Mouse (Mus musculus) liver, embryonic 14.5 days (tissue): ENCODE data around the gene Secisbp2. TPM values are rescaled to one million over a fixed set of nuclear protein-coding genes. Genes with fewer than 3 reads are reported as not detected.

Source experiments
- ATAC-seq: fragments of 200-750 bp; cut with Nextera tagmentation; 2 replicates; pipeline ENCODE4 v1.8.0; 2017; ENCODE audit warnings: moderate number of reproducible peaks, mild to moderate bottlenecking, moderate library complexity; ENCODE audit not compliant: insufficient read depth
- DNase-seq, 3 experiments: peaks; one replicate each; pipeline ENCODE4 v3.0.0-alpha.2; 2012 to 2013; ENCODE audit warnings: low read depth in 3 of 3, low spot score in 3 of 3
- H3K27ac ChIP-seq: fragments of 300-500 bp; sonication (generic); 2 replicates; pipeline ENCODE4 v1.5.1; 2014; ENCODE audit warnings: moderate library complexity, mild to moderate bottlenecking, control low read depth, inconsistent platforms
- H3K27me3 ChIP-seq: fragments of 300-500 bp; sonication (generic); 2 replicates; pipeline ENCODE4 v1.6.1; 2014; ENCODE audit warnings: mild to moderate bottlenecking, low read length, moderate library complexity; ENCODE audit not compliant: control insufficient read depth, insufficient read depth
- H3K36me3 ChIP-seq: fragments of 300-500 bp; sonication (generic); replicated peaks from 2 replicates; pipeline ENCODE4 v1.6.1; 2014; ENCODE audit warnings: low read depth; ENCODE audit not compliant: control insufficient read depth, insufficient read depth
- H3K4me1 ChIP-seq, 2 experiments: fragments of 200-500 bp in 1 of 2; fragments of 300-500 bp in 1 of 2; sonication (generic) in 1 of 2; replicated peaks; 2 replicates each; pipeline ENCODE4 v1.6.1; 2012 to 2014; ENCODE audit warnings: antibody characterized with exemption in 1 of 2, inconsistent platforms in 1 of 2, low read length in 1 of 2; ENCODE audit not compliant: control insufficient read depth in 2 of 2, insufficient read depth in 2 of 2
- H3K4me2 ChIP-seq: fragments of 300-500 bp; sonication (generic); 2 replicates; pipeline ENCODE4 v1.6.1; 2014; ENCODE audit warnings: low read depth, mild to moderate bottlenecking, control low read depth, moderate library complexity
- H3K4me3 ChIP-seq, 2 experiments: fragments of 200-500 bp in 1 of 2; fragments of 300-500 bp in 1 of 2; sonication (generic) in 1 of 2; 2 replicates each; pipeline ENCODE4 v1.5.1; 2012 to 2014; ENCODE audit warnings: low read depth in 2 of 2, low read length in 2 of 2, mild to moderate bottlenecking in 2 of 2, control low read depth in 1 of 2, inconsistent platforms in 1 of 2, moderate library complexity in 1 of 2; ENCODE audit not compliant: insufficient read depth in 1 of 2
- H3K9ac ChIP-seq: fragments of 300-500 bp; sonication (generic); replicated peaks from 2 replicates; pipeline ENCODE4 v1.6.1; 2014; ENCODE audit warnings: mild to moderate bottlenecking, control low read depth, moderate library complexity
- H3K9me3 ChIP-seq: fragments of 300-500 bp; sonication (generic); 2 replicates; pipeline ENCODE4 v1.6.1; 2016; ENCODE audit warnings: low read length, mixed read lengths; ENCODE audit not compliant: control insufficient read depth
- CTCF ChIP-seq: IDR thresholded peaks from 2 replicates; pipeline ENCODE4 v1.5.1; 2016; ENCODE audit warnings: antibody characterized with exemption, low read depth, control low read depth
- EP300 ChIP-seq: IDR thresholded peaks from 2 replicates; pipeline ENCODE4 v1.6.1; 2016; ENCODE audit warnings: antibody characterized with exemption, low read depth
- WGBS: fragments of 180-500 bp; shearing (Covaris S2); extraction: QIAGEN DNeasy Blood & Tissue Kit; methylation state at CpG from one replicate; pipeline ENCODE4 v1.1.7; 2014; ENCODE audit not compliant: insufficient replicate concordance; 5-methylcytosine and 5-hydroxymethylcytosine counted together
- polyA plus RNA-seq, 2 experiments: library from polyadenylated mRNA; depleted of rRNA in 1 of 2; stranded (reverse) in 1 of 2; unstranded in 1 of 2; fragments of >200 nt; fragmentation: Nextera tagmentation in 1 of 2; extraction: Ambion mirVana in 1 of 2; gene quantifications; 2 replicates each; pipeline versions ENCODE4 v1.2.1 to v1.2.3; 2012 to 2014

The Secisbp2 gene
- polyA plus RNA-seq, 2 experiments: 11.8 to 12.2 TPM

DNA sequence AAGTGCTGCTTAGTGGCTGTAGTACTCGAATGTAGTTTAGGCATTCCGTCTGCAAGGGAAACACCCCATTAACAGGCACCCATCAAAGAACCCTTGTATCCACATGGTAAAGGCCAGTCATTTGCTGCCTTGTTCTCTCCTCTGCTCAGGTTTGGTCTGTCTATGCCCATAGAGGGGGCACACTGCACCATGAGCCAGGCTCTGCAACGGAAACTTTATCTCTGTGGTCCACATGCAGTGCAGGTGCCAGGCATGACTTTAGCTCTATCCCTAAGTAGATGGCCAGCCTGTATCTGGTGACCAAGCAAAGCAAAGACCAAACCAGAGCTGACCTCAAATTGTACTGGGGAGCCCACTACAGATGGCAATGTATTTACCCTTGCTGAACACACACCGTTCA is 69.1 kb downstream of the Secisbp2 start:
- no peak overlapping the region for H3K4me2 ChIP-seq
- H3K4me1 ChIP-seq: no peaks in the 10 kb centered on the region
- H3K36me3 ChIP-seq: no peaks in the 10 kb centered on the region
- no peak overlapping the region for H3K27ac ChIP-seq
- H3K27me3 ChIP-seq: no peaks in the 10 kb centered on the region
- ATAC-seq: no peak
- TF ChIP-seq CTCF (no peak), EP300 (no peak)
- no peak for DNase-seq
- H3K4me3 ChIP-seq: no peak overlapping the region
- no peak overlapping the region for H3K9ac ChIP-seq
- 74% methylated on average over 4 of the region's 4 CpGs for WGBS
- H3K9me3 ChIP-seq: no peaks in the 10 kb centered on the region

DNA sequence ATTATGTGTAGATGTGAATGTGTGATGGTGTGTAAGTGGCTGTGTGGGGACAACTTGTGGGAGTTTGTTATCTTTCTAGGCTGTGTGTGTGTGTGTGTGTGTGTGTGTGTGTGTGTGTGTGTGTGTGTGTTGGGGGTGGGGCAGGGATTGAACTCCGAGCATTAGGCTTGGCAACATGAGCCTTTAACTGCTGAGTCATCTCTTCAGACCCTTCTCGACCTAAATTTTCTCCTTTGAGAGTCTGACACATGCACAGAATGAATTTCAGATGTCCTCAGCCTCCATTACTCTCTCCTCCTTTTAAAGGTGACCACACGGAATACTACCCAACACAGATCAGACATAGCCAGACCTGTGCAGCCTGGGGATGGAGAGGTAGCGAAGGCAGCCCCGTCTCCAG is 71.6 kb downstream of the Secisbp2 start:
- 67% methylated on average over 5 of the region's 5 CpGs for WGBS
- Histone ChIP-seq H3K36me3 (no peaks in the 10 kb centered on the region), H3K27me3 (no peaks in the 10 kb centered on the region), H3K4me1 (peaks cover 0 to 9% of the 10 kb centered on the region in 2 experiments; a peak in 2 of 4 replicates), H3K4me2 (no peak overlapping the region), H3K9me3 (no peaks in the 10 kb centered on the region), H3K9ac (no peak overlapping the region), H3K4me3 (no peak overlapping the region), H3K27ac (no peak overlapping the region)
- TF ChIP-seq EP300 (no peak), CTCF (no peak)
- no peak for DNase-seq
- ATAC-seq: no peak

DNA sequence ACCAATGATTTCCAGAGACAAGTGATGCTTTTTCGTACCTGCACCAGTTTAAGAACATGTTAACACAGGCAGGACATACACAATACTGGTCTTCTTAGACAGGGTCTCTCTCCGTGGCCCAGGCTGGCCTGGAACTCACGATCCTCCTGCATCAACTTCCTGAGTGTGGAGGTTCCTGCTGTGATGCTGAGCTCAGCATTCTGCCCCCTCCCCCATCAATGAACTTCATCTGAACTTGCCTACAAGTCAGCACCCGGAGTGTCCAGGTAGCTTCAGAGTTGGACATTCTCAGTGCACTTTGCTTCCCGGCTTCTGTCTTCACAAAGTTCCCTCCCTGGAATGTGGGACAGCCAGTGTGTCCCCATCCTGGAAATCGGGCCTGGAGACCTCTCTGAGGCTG is 73.1 kb downstream of the Secisbp2 start:
- Histone ChIP-seq H3K9me3 (no peaks in the 10 kb centered on the region), H3K4me2 (no peak overlapping the region), H3K4me1 (peaks cover 0 to 14% of the 10 kb centered on the region in 2 experiments; a peak in 2 of 4 replicates), H3K27me3 (no peaks in the 10 kb centered on the region), H3K4me3 (no peak overlapping the region), H3K9ac (no peak overlapping the region), H3K36me3 (no peaks in the 10 kb centered on the region), H3K27ac (no peak overlapping the region)
- TF ChIP-seq CTCF: no peak
- TF ChIP-seq EP300: no peak
- DNase-seq: no peak
- ATAC-seq: no peak
- 75% methylated on average over 6 of the region's 6 CpGs for WGBS

DNA sequence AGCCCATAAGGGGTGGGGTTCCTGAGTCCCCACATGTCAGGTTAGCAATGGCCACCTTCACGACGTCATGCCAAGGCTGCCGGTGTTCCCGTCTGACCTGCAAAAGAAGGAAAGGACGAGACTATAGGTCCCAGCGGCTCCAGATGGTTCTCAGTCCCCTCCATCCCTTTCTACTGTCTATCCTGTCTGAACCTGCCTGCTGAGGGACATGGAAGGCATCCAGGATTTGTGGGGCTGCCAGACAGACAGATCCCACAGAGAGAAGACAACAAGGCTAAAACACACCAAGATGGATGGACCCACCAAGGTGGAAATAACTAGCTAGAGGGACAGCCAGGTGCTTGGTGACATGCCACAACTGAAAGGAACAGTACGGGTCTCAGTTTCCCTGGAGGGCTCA is 73.9 kb downstream of the Secisbp2 start:
- no peaks in the 10 kb centered on the region for H3K9me3 ChIP-seq
- no peak overlapping the region for H3K9ac ChIP-seq
- no peak overlapping the region for H3K4me3 ChIP-seq
- TF ChIP-seq CTCF (no peak), EP300 (no peak)
- ATAC-seq (no peak), DNase-seq (no peak)
- no peak overlapping the region for H3K27ac ChIP-seq
- 70% methylated on average over 7 of the region's 7 CpGs for WGBS
- H3K4me1 ChIP-seq: peaks cover 0 to 18% of the 10 kb centered on the region in 2 experiments; a peak in 2 of 4 replicates
- H3K36me3 ChIP-seq: no peaks in the 10 kb centered on the region
- H3K4me2 ChIP-seq: no peak overlapping the region
- H3K27me3 ChIP-seq: no peaks in the 10 kb centered on the region

DNA sequence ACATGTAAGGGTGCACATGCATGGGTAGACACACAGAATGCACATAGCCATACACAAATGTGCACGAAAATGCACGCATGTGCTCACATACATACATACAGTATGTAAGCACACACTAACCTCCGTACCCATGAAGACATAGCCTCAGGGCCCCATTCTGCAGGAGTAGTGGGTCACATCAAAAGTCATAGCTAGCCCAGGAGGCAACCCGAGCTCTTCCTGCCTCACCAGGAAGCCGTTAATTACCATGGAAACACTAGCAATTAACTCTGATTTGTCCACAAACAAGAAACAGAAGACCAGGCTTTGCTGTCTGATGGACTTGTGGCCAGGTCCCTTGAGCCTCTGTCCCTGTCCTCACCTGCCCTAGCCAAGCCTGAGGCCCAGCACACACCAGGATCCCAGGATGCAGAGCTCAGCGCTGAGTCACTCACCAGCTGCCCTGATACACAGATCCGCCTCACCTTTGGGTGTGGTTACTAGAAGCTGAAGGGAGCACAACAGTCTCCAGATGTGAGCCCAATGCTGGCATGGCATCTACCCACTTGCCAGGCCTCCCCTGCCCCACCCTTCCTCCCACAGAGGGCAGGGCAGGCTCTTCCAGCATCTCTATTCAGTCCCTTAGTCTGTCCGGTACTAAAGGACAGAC is 74.6 kb downstream of the Secisbp2 start:
- H3K4me2 ChIP-seq: no peak overlapping the region
- no peaks in the 10 kb centered on the region for H3K9me3 ChIP-seq
- H3K9ac ChIP-seq: no peak overlapping the region
- no peak overlapping the region for H3K4me3 ChIP-seq
- TF ChIP-seq EP300 (no peak), CTCF (no peak)
- no peaks in the 10 kb centered on the region for H3K36me3 ChIP-seq
- peaks cover 0 to 18% of the 10 kb centered on the region in 2 experiments; a peak in 2 of 4 replicates for H3K4me1 ChIP-seq
- no peaks in the 10 kb centered on the region for H3K27me3 ChIP-seq
- WGBS: 67% methylated on average over 8 of the region's 8 CpGs
- ATAC-seq: peak; percentile 68
- peak in 1 of 3 experiments; percentile 58 for DNase-seq
- H3K27ac ChIP-seq: no peak overlapping the region
